Mouse (Mus musculus) T-cell, adult 2 months (primary cell): ENCODE results near the gene Heg1.

Experiments
- DNase-seq: peaks from one replicate; pipeline ENCODE4 v3.0.0; 2022; ENCODE audit warnings: low spot score

Gene Heg1

DNA sequence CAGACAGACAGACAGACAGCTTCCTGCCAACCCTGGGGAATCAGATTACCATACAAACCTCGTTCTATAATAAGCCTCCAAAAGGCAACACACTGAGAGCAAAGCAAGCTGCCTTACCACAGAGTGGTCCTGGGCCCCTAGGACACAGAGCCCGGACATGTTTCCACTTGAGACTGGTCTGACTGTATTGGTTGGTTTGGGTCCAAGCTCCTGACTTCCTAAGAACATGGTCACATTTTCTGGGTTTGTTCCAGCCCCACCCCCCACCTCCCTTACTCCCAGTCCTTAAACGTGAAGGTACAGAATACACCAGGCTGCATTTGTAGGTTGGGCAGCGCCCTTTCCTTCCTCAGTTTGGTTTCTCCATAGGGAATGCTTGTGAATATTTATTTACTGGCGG, 57.6 kb downstream of the Heg1 start:
- DNase-seq, result no peak

GRCm38 (mm10) chr16:33742233-33742632, 58.1 kb downstream of the Heg1 start:
- no peak for DNase-seq

DNA sequence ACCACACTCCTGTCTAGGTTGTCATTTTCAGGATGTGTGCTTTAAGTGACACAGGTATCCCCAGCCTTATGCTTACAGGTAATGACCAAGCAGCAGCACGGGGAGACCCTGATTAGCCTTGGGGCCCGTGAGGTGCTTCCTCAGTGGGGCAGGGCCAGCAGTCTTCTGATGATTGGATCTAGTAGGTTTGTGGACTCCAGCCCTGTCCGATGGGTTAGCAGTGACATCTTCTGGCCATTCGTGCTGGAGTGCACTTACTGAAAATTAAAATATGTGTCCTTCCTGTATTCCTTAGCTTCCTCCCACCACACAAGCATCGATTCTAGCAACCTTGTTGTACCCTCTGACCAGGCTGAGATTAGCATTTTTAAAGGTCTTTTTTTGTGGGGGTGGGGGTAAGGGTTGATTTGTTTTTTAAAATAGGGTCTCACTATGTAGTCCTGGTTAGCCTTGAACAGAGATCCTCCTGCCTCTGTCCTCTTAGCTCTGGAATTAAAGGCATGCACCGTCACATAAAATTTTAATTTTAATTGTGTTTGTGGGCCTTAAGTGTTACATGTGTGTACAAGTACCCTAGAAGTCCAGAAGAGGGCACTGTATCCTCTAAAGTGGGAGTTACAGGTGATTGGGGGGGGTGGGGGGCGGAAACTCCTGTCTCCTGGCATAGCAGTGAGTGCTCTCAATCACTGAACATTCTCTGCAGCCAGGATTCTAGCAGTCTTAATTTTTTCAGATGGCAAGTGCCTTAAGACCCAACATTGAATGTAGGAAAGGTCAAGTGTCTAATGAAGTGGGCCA, 60.7 kb downstream of the Heg1 start:
- no peak for DNase-seq

DNA sequence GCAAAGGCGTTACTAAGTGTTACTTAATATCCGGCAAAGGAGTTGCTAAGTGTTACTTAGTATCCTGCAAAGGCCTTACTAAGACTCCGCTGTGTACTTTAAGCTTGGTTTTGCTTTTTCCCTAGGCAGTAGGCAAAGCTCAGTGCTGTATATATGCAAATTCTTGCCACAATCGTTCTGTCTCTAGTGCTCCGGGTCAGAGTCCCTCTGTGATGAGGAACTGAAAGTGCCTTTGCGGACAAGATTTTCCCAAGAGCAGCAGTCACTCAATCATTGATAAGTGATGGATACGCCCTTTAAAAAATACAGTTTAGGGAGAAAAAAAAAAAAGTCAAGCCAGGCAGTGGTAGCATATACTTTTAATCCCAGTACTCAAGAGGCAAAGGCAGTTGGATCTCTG, 61.3 kb downstream of the Heg1 start:
- DNase-seq, result no peak

DNA sequence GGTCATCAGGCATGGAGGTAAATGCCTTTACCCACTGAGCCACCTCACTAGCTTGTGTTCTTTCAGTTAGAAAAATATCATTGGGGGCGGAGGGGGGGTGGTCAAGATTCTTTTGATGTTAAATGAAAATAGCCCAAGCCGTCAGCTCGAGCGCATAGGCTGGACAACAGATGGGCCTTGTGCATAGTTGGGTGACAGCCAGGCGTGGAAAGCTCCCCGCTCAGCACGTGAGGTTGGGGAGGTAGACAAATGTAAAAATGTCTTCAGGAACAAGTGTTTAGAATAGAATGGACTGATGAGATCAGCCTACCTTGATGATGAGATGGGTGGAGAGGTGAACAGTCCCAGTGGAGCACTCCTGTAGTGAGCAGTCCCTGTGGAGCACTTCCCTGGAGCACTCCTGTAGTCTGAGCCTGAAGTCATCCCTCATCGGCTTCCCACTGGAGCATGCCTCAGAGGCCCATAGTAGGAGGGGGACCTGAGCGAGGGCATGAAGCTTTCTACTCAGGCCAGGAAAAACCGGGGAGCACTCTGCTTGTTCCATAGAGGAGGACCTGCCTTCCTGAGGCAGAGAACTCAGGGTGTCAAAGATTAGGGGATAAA, 62.0 kb downstream of the Heg1 start:
- DNase-seq, result no peak

- DNase-seq, result no peak
Observed at GRCm38 (mm10) chr16:33747346-33747954, 63.3 kb downstream of the Heg1 start.

DNA sequence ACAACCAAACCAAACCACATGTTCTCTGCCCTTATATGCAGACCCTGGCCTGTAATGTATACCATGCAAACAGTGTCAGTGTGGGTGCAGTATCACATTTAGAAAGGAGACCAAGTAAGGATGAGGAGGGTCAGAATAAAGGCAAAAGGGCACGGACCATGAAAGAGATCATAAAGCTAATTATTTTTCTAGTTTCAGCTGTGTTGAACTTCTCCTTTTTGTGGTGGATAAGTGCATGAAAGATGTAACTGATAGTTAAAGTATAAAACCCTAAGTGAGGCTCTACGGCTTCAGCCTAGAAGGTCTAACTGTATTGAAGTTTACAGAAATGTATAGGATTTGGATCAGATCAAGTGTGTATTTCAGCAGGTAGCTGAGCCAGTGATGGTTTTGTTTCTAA, 63.8 kb downstream of the Heg1 start:
- no peak for DNase-seq

DNA sequence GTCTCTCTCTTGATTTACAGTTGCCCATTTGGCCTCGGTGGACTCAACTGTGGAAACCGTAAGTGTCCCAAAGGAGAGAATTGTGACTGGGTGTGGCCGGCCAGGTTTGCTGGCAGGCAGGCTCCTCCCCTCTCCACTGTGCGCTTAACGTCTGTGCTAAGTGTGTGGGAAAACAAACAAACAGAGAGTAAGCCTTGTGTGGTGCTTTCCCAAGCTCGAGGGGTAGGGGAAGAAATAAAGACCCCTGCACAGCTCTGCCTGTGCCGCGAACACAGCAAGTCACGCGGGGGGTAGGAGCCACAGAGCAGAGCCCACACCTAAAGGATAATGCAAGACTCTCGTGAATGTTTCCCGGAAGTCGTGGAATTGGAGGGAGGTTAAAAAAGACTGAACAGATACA, 67.0 kb downstream of the Heg1 start:
- DNase-seq, result no peak

- peak; percentile 86 for DNase-seq
Observed at GRCm38 (mm10) chr16:33751590-33751989, 67.4 kb downstream of the Heg1 start.

DNA sequence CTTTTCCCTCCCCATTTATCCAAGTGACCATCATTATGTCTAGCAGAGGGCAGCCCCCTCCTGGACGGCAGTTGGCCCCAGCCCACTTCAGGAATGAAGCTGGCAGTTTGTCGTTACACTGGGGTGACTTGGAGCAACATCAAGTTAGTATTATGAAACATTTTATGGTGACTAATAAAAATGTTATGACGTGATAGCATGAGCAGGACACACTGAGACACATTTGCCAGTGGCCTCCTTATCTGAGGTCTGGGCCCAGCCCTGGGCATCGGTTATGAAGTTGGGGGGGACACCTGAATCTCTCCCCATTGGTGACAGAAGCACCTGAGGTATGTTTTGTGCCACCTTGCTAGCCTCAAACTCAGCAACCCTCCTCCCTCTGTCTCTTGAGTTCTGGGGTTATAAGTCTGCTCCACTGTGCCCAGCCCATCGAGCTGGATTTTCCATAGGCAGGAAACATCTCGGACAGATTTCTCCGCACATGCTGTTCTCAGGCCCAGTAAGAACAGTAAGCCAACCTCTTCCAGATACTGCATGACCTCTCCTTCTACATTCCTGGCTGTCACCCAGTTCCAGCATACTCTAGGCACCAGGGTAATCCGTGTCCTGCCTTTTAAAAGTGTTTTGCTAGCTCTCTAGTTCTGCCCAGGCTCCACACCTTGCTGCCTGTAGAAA, 68.9 kb downstream of the Heg1 start:
- no peak for DNase-seq

DNA sequence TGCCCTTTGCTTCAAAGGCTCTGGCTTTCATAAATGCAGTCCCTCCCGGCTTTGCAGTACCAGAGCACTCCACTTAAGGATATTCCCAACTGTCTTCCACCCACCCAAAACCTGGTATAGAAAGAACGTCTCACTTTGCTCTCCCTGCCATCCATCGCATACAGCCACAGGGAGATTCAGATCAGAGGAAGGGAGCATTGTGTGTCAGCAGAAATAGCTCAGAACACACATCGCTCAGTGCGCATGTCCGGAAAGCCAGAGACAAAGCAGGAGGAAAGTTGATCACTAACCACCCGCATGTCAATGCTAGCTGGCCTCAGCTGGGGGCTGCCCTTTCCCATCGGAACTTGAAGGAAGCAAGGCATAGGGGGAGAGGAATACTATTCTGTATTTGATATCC, 71.1 kb downstream of the Heg1 start:
- no peak for DNase-seq

DNA sequence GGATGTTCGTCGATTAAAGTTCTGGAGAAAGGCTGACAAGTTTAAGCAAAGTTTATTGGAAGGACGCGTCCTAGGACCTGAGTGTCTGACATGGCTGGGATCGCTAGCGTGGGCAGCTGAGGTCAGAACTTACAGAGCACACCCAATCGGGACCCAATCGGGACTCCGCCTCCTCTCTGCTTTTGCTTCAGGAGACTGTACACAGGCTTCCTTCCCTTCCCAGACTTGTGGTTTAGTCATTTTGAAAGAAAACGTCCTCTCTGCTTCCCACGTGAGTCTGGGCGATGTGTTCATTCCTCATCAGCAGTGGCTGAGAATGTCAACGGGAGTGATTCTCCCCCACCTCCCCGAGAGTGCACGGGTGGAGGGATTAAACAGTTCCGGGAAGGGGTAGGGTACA, 71.8 kb downstream of the Heg1 start:
- DNase-seq, result no peak

GRCm38 (mm10) chr16:33756396-33756795, 72.2 kb downstream of the Heg1 start:
- no peak for DNase-seq

DNA sequence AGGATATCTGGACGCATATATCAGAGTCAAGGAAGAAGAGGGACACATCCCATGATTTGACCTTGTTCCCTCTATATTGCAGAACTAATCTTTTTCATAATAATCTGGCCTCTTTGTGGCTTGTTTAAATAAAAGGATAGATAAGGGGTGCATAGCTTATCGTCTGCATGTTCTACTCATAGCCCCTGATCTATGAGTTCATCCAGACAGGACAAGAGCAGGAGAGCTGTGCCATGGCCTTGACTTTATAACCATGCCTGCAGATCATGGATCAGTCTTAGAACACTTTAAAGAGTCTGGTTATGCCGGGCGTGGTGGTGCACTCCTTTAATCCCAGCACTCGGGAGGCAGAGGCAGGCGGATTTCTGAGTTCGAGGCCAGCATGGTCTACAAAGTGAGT, 75.0 kb downstream of the Heg1 start:
- DNase-seq, result no peak

GRCm38 (mm10) chr16:33760542-33760941, 76.4 kb downstream of the Heg1 start:
- DNase-seq, result no peak

DNA sequence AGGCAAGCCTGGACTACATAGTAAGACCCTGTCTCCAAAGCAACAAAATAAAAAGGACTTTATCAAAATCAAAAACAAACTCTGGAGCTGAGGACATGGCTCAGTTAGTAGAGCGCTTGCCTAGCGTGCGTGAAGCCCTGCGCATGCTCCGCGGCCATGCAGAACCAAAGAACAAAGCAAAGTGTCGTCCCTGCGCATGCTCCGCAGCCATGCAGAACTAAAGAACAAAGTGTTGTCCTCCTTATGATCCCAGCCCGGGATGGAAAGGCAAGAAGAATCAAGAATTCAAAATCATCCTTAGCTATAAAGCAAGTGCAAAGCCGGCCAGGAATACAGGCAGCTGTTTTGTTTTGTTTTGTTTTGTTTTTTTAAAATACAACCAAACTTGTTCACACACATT, 76.8 kb downstream of the Heg1 start:
- DNase-seq, result no peak

DNA sequence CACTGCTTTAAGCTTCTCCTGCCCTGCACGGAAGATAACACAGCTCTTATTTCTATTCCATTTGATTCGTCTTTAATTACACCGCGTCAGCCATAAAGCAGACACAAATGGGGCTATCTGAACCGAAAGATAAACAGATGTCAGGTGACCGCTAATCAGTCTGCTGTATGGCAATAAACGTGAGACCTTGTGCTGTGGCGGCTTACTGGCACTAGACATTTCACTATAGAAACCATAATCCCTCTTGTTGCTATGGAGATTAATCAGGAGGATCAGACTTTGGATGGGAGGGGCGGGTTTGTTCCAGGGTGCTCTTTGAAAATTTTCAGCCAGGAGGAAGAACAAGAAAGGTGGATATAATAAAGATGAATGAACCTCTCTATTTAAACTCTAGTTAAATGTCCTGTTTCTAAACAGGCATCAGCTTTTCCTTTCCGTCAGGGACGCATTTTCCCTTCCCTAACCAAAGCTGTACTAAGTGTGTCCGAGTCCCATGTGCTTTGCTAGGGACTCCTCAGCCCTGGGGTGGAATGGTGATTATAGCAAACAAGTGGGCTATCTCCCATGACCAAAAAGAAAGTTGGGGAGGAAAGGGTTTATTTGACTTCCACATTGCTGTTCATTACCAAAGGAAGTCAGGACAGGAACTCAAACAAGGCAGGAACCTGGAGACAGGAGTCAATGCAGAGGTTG, 80.5 kb downstream of the Heg1 start:
- DNase-seq, result no peak

GRCm38 (mm10) chr16:33765477-33765876, 81.3 kb downstream of the Heg1 start:
- DNase-seq, result no peak

GRCm38 (mm10) chr16:33766309-33766708, 82.1 kb downstream of the Heg1 start:
- no peak for DNase-seq

DNA sequence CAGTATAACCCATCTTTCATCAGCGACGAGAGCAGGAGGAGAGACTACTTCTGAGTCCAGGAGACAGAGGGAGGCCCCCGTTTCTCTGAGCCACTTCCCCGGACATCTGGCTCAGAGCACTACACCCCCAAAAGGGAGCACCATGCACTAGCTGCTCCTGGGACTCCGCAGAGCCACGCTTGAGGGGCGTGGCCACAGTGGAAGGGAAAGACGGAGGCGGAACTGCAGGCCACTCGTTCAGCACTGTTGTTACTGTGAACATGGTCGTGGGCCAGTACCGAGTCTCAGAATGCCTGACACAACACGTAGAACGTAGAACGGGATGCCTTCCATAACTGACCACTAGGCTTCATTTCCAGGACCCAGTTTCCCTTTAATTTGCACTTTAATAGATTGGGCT, 82.6 kb downstream of the Heg1 start:
- DNase-seq, result no peak

- no peak for DNase-seq
Observed at GRCm38 (mm10) chr16:33768491-33769278, 84.5 kb downstream of the Heg1 start.

GRCm38 (mm10) chr16:33769848-33770247, 85.7 kb downstream of the Heg1 start:
- peak; percentile 61 for DNase-seq
